Mouse (Mus musculus) yolk sac, embryonic 10.5 days (tissue): ENCODE results near the gene Sgsm1.
A peak's percentile ranks its signal among the peaks of the same experiment; 100 is the strongest.

Experiments
- DNase-seq: peaks from one replicate; pipeline ENCODE4 v3.0.0-alpha.2; 2017; ENCODE audit warnings: low spot score

Sgsm1 gene

DNA sequence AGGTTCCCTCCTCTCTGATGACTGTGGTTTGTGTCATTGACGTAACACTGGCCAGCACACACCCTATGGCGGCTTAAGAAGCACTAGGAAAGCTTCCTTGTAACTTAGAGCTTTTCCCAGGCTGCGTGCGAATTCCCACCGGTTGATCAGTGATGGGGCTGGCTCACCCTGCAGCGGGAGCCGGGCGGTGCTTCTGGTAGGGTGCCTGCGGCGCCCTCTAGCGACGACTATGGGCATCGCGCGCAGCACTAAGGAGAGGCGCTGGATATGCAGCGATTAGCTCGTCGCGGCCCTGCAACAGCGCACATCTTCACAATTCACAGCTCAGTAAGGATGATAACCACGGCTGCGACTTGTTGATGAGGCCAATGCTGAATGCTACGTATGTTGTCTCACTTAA is 3.4 kb upstream of the Sgsm1 start:
- DNase-seq: no peak

DNA sequence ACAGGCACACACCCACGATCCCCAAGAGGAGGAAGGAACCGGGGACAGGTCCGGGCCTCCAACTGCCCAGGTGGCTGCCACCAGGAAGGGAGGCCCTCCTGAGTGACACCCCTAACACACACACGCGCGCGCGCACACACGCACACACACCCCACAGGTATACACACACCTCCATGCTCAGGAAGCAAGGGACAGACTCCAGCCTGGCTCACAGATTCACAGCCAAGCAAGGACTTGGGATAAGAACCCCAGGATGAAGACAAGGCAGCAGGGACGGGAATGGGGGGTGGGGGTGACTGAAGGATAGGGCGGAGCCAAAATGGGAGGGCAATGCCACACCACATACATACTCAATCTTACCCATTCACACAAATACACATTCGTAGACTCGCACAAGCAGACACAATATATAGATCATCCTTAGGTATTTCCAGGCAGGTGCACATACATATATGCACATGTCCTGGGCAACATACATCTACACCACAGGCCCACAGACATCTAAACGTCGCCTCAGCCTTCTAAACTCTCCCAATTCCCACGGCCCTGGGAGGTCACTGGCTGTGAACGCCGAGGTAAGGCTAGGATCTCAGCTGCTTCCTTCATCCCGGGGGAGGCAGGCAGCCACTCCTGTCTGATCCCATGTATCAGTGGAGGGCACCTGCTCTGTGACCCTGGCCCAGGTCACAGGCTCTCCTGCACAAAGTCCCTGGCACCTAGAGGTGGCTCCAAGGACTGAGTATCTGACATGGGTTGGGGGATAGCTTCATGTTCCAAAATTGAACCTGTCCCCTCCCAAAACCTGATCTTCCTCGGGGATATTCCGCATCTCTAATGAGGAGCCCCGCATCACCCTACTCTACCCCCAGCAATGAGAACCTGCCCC is 852 bp downstream of the Sgsm1 start:
- DNase-seq: no peak

DNA sequence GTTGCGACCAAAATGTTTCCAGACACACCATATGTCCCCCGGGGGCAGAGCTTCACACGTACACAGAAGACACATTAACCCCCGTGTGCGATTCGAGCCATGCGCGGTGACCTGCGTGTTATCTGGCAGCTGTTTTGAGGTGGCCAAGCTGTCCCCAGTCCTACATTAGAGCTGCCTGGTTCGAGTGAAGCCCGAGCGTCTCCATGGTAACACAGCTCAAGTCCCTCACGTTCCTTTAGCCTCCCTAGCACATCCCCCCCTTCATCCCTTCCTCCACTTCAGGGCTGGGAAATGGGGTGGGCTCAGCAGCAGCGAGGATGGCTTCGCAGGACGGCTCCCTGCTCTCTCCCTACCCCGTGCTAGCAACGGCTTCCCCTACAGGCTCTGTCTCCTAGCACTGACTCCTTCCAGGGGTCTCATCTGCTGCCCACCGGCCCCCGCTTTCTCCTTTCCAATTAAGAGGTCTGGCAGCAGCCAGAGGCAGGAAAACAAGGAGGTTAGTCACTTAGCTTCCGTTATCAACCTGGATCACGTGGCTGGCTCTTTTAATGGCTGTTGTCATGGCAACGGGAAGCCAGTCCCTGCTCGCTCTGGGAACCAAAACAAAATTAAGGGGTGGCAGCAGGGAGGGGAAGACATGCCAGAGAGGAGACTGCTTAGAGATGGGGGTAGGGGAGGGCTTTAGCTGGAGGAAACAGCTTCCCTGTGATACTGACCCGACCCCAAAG is 3.7 kb downstream of the Sgsm1 start:
- DNase-seq: peak; percentile 12

DNA sequence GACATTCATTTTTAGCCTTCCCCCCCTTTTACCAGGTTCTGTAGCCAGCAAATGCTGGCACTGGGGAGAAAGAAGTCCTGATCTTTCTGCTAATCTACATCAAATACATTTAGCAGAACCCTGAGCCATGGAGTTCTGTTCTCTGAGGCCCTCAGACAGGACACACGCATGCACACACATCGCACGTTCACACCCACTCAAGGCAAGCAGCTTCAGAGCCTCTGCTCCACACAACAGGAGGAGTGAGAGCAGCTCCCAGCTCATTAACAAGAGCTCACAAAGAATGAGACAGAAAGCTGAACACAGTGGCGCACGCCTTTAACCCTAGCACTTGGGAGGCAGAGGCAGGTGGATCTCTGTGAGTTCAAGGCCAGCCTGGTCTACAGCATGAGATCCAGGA is 6.1 kb downstream of the Sgsm1 start:
- no peak for DNase-seq

DNA sequence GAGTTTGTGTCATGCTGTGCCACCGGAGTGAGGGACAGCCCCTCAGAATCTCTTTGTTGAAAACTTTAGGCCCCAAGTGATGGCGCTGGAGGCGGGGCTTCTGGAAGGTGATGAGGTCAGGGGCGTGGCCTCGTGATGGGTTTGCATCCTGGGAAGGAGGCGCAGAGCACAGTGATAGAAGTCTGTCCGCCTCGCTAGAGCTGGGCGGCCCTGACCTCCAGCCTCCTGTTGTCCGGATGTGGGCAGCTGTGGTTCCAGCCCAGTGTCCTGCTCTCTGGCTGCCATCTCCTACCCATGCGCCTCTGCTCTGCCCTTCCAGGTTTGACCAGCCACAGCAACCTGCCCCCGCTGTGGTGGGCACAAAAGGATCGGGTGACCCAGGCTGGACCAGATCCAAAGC is 8.7 kb downstream of the Sgsm1 start:
- no peak for DNase-seq

DNA sequence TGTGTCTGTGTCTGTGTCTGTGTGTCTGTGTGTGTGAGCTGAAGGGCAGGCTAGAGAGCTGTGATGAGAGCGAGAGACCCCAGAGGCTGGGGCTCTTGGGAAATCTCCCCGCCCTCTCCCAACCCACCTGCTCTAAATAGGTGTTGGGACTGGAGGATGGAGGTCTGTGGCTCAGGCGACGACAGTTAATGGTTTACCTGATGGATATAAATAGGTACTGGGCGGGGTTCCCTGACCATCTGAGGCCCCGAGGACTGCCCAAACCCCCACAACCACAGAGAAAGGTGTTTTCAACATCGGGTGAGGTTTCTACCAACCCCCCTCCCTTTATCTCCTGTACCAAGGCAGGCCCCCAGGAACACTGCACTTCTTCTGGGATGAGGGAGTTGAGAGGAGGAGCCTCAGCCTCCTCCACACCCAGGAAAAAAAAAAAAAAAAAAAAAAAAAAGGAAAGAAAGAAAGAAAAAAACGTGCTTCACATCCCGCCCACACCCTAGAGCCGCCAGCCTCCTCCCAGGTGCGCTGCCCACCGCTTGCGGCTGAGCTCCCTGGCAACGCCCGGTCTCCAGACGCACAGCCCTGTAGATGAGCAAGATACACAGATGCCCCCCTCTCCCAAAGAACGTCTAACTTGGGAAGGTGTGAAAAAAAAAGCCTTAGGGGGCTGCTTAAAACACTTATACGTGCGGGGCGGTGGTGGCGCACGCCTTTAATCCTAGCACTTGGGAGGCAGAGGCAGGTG is 10.3 kb downstream of the Sgsm1 start:
- no peak for DNase-seq

DNA sequence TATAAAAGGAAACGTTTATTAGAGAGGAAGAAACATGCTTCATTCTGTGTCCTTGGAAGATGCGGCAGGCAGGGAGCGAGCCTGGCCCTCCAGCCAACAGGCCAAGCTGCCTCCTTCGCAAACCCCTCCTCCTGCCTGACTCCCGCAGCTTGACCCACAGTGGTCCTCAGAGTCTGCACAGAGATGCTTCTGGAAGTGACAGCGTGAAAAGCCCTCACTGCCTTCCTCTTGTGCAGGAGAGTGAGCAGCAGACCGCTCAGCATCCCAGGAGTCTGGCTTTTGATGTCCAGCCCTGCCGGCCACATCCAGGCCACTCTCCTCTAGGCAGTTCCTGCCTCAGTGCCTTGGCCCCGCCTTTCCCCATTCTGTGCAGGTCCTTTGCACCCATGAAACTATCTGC is 11.2 kb downstream of the Sgsm1 start:
- no peak for DNase-seq

DNA sequence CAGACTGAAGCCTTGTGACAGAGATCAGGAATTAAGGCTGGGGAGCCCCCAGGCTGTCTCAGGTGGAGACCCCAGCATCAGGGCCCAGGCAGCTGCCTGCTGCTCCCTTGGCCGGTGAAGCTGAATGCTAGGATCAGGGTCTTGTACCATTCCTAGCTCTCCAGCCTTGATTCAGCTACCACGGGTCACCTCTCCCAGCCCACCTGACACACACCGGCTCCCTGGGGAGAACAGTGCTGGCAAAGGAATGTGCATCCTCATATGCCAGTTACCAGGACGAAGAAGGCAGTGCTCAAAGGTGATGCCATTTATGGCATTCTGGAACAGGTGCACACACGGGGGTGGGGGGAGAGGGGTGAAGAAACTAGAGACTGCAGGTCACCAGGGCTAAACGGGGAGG is 11.8 kb downstream of the Sgsm1 start:
- DNase-seq: no peak

DNA sequence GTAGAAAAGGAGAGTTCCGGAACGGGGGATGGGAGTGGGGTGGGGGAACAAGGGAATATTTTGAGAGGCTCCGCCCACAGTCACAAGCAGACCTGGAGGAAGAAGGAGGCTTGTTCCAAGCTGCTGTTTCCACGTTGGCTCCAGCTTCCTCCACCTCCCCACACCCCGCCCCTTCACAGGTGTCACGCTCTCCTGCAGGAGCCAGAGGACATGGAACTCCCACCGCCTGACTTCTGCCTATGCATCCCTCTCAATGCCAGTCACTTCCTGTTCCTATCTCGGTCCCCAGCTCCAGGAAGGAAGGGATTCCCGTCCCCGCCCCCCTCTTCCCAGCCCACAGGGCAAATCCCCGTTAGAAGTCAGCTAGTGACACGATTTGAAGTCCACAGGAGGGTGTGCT is 12.5 kb downstream of the Sgsm1 start:
- DNase-seq: no peak

DNA sequence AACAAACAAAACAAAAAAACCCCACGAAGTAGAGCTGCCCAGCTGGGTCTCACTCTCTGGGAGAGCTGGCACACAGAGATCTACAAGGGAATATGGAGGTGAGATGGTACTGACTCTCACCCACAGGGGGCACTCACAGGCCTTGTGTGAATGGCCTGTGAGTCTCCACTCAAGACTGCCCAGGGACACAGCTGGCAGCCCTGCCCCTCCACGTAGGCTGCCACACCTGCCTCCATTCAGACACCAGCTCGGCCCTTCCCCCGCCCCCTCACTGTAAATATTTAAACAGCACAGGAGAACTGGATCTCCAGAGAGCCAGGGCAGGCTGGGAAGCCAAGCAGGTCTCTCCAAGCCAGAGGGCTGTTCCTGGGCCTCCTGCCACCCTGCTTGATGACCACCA is 14.8 kb downstream of the Sgsm1 start:
- no peak for DNase-seq

DNA sequence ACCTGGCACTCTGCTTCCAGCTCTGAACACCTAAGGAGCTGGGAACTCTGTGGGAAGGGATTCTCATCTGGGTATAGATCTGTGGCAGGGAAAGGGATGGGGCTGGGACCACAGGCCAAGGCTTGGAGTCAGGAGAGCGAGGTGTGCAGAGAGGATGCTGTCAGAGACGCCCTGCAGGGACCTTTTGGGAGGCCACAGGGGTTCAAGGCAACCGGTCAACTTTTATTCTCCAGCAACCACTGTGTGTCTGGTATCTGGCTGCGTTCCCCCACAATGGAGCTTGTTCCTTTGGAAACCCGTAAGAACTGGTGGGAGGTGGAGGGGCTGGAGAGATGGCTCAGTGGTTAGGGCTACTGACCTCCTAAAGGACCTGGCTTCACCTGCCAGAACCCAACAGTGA is 16.0 kb downstream of the Sgsm1 start:
- no peak for DNase-seq

DNA sequence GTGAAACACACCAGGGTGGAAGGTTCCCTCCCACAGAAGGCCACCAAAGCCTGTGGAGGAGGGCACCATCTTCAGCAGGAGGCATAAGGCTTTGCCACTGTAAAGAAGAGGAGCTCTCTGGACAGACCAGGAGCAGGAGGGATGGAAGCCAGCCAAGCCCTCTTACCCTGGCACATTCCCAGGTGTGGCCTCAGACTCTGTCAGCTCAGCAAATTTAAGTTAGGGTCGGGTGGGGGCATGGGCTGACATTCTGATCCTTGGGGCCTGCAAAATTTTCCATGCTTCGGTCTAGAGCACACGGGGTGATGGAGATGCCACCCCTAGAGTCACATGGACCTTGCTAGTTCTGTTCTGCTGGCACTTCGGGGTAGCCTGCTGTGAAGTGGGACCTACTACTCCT is 17.1 kb downstream of the Sgsm1 start:
- no peak for DNase-seq

DNA sequence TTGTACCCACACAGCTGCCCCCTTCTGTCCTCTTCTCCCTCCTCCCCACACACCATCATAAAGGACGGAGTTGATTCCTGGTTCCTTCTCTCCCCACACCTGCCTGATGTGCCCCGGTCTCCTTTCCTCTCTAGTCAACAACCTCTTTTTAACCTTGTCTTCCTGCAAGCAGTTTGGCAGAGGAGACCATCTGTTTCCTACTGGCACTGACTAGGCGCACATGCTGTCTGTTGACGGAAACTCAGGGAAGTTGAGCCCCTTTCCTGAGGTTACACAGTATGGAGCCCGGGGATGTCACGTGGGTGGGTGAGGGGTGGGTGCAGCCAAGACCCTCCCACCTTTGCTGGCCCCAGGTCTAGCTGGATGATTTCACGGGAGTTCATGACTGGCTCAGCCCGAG is 17.8 kb downstream of the Sgsm1 start:
- no peak for DNase-seq

DNA sequence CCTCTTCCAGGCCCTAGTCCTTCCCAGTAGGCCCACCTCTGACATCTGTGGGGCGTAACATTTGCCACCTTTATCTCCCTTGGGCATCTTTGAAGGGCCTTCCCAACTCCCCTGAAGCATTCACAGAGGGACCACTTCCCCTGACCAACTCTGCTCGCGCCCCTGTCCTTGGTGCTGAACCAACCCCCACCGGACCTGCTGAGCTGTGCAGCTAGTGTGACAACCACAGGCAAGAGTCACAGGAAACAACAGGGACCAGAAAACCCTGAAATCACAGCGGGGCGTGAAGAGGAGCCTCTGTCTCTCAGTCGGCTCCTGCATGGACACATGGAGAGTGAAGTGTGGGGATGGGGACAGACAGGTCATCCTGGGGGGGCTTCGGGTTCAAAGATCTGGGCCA is 18.4 kb downstream of the Sgsm1 start:
- peak; percentile 34 for DNase-seq

DNA sequence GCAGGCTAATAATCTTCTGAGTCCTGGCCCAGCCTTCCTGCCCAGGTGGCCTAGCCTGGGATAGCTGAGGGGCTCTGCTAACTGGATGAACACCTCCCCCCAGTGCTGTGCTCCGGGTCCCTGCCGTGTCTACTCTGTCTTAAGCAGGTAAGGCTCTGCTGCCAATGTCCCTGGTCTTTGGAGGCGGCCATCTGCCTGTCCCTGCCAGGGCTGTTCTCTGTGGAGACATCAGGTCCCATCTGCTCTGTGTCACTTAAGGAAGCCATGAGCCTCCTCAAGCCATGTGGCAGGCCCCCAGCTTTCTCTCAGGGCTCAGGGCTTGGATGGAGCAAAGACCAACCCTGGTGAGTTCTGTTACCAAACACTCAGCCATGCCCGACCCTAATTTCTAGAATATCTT is 19.5 kb downstream of the Sgsm1 start:
- no peak for DNase-seq

DNA sequence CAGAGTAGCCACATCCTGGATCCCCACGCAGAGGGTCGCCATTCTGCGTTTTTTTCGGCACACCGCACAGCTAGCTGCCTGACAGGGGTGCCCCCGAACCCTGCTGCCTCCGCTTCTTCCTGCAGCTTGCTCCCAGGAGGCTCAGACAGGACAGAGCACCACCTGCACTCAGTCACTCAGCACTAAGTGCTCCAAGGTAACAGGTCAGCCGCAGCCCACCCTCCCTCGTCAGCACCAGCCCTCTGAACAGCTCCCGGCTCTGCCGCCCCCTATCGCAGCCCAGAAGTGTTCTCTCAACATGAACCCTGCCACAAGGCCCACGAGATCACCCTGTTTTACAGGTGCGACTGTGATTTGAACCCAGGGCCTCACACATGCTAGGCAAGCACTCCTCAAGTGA is 20.4 kb downstream of the Sgsm1 start:
- DNase-seq: no peak

DNA sequence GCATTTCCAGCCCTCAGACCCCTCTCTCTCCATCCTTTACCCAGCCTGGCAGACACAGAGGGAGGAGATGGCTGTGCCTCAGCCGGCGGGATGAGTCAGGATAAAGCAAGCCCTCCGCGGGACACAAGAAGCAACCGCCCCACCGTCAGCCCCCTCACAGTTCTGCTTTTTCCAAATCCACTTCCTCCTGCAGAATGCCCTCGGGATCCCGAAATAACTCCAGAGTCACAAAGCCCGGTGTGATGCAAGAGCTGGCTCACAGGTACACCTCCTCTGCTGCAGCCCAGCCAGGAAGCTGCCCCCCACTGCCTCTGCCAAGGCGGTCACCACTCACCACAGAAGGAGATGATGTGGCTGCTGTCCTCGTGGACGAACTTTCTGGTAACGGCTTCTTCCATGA is 22.1 kb downstream of the Sgsm1 start:
- DNase-seq: no peak

DNA sequence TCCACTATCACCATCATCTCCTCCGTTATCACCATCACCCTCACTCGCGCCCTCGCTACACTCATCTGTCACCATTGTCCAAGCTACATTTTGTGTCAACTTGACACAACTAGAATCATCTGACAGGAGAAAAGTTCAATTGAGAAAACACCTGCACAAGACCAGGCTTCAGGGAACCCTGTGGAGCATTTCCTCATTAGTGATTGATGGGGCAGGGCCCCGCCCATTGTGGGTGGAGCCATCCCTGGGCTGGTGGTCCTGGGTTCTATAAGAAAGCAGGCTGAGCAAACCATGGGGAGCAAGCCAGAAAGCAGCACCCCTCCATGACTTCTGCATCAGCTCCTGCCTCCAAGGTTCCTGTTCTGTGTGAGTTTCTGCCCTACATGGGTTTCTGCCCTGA is 22.8 kb downstream of the Sgsm1 start:
- no peak for DNase-seq

DNA sequence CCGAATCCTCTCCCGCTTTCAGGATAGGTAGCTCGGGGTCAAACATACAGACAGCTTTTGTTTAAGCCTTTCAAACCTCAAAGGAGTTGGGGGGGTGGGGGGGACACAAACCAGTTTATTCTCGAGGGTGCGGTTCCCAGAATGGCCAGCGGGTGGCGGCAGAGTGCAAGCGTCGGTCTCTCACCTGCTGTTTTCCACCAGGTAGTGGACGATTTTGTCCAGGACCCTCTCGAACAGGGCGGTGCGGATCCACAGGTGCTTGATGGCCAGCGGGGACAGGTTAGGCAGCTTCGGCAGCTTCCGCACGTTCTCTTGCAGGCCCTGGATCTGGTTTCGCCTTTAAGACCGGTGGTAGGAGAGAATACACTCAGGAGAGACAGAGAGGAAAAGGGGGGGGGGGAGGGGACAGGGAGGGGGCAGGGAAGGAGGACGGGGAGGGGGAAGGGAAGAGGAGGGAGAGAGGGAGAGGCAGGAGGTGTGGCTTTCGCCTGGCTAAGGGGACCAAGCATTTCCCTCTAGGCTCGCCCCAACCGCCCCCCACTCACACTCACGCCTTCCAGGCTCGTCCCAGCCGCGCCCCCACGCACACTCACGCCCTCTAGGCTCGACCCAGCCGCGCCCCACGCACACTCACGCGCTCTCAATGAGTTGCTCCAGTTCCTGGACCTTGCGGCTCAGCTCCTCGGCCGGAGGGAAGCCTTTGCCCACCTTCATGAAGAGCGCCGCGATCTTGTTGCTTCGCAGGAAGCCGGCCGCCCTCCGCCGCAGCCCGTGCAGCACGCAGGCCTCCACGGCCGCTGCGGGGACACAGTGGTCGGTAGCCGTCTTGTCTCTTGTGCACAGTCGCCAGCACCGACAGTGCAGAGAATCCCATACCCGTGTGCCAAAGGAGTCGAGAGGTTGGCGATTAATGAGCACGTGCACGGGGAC is 23.7 kb downstream of the Sgsm1 start:
- peak; percentile 17 for DNase-seq

DNA sequence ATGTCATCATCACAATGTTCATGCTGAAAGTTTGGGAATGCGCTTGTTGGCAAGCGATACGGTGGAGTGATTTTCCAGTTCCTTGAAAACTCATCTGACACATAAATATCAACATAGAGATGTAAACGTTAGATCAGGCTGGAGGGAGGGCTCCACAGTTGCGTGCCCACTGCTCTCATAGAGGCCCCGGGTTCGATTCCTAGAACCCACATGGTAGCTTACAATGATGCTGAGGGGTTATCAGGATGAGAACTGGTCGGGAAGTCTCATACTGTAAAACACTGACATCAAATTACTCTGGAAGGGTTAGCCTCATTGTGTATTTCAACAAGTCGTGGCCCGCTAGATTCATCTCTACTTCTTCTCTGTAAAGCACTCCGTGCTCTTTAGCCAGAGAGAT is 24.5 kb downstream of the Sgsm1 start:
- DNase-seq: no peak

DNA sequence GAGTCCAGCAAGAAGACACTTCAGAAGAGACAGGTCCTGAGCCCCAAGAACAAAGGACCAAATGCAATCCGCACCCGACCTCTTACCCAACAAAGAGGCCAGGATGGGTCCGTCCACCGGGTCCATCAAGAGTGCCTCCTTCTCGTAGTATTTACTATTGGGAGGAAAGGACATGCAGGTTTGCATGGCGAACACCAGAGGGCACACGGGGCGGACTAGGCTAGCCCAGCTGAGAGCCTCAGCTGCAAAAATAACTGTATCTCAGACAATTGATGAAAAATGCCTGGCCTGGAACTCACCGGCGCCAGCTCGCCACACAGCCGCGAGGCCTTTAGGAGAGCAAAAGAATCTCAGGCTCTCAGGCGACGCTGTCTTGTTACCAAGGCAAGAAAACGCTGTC is 25.0 kb downstream of the Sgsm1 start:
- DNase-seq: no peak

DNA sequence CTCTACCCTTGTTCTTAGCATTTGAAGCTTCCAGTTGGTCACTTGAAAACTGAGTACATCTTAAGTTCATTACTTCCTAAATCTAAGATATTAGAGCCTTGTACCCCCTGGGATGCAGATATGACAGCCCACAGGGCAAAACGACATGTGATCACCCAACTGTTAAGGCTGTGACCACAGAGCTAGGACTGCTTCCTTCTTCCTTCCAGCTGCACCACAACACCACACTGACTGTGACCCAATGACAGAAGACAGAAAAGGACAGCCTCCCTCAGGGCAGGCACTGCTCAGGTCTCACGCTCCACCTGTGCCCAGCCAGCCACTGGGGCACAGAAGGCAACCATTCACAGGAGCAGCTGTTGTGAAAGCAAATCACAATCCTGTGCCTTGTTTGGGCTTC is 26.9 kb downstream of the Sgsm1 start:
- no peak for DNase-seq
